Mouse (Mus musculus) testis, adult 2 months (tissue): ENCODE data around the gene Gm48552.

Experiments used
- CTCF ChIP-seq: fragments of 200-500 bp; IDR thresholded peaks from 2 replicates; pipeline ENCODE4 v1.5.1; 2012; ENCODE audit warnings: low read depth, mild to moderate bottlenecking, inconsistent platforms, low read length, moderate library complexity; ENCODE audit not compliant: control insufficient read depth, insufficient read depth, insufficient replicate concordance
- POLR2A ChIP-seq: fragments of 200-500 bp; IDR thresholded peaks from 2 replicates; pipeline ENCODE4 v1.6.1; 2012; ENCODE audit warnings: low read depth, mild to moderate bottlenecking, inconsistent platforms, low read length, moderate library complexity; ENCODE audit not compliant: control insufficient read depth

GRCm38 (mm10) chr10:81379183-81379553, 9.6 kb upstream of the Gm48552 start:
- TF ChIP-seq POLR2A (no peak), CTCF (no peak)
